Mouse (Mus musculus) hindbrain, embryonic 14.5 days (tissue): ENCODE measurements around the gene P2rx3. TPM values are rescaled to one million over a fixed set of nuclear protein-coding genes. Genes with fewer than 3 reads are reported as not detected.

ENCODE experiments used
- ATAC-seq: fragments of 200-750 bp; cut with Nextera tagmentation; 2 replicates; pipeline ENCODE4 v1.8.0; 2017; ENCODE audit warnings: moderate number of reproducible peaks, mild to moderate bottlenecking, moderate TSS enrichment, moderate library complexity; ENCODE audit not compliant: low FRiP score
- DNase-seq: peaks from one replicate; pipeline ENCODE4 v3.0.0-alpha.2; 2015; ENCODE audit warnings: low spot score
- H3K27ac ChIP-seq: fragments of 300-500 bp; sonication (generic); 2 replicates; pipeline ENCODE4 v1.5.1; 2014; ENCODE audit warnings: mild to moderate bottlenecking, moderate library complexity
- H3K27me3 ChIP-seq: fragments of 300-500 bp; sonication (generic); 2 replicates; pipeline ENCODE4 v1.6.1; 2014; ENCODE audit warnings: mild to moderate bottlenecking, low read length, mixed read lengths; ENCODE audit not compliant: control insufficient read depth, insufficient read depth
- H3K36me3 ChIP-seq: fragments of 300-500 bp; sonication (generic); replicated peaks from 2 replicates; pipeline ENCODE4 v1.6.1; 2014; ENCODE audit not compliant: control insufficient read depth, insufficient read depth
- H3K4me1 ChIP-seq: fragments of 300-500 bp; sonication (generic); replicated peaks from 2 replicates; pipeline ENCODE4 v1.6.1; 2014; ENCODE audit warnings: antibody characterized with exemption, low read length, mixed read lengths; ENCODE audit not compliant: control insufficient read depth, insufficient read depth
- H3K4me2 ChIP-seq: fragments of 300-500 bp; sonication (generic); replicated peaks from 2 replicates; pipeline ENCODE4 v1.6.1; 2014; ENCODE audit warnings: mild to moderate bottlenecking, moderate library complexity
- H3K4me3 ChIP-seq: fragments of 300-500 bp; sonication (generic); replicated peaks from 2 replicates; pipeline ENCODE4 v1.5.1; 2014; ENCODE audit warnings: mild to moderate bottlenecking, low read length
- H3K9ac ChIP-seq: fragments of 300-500 bp; sonication (generic); 2 replicates; pipeline ENCODE4 v1.6.1; 2014
- H3K9me3 ChIP-seq: fragments of 300-500 bp; sonication (generic); 2 replicates; pipeline ENCODE4 v1.6.1; 2016; ENCODE audit warnings: low read length; ENCODE audit not compliant: control insufficient read depth
- WGBS: fragments of 180-500 bp; shearing (Covaris S2); extraction: QIAGEN DNeasy Blood & Tissue Kit; methylation state at CpG from one replicate; pipeline ENCODE4 v1.1.7; 2014; 5-methylcytosine and 5-hydroxymethylcytosine counted together
- polyA plus RNA-seq: library from polyadenylated mRNA; unstranded; fragments of >200 nt; fragmentation: Nextera tagmentation; extraction: Ambion mirVana; gene quantifications from 2 replicates; pipeline ENCODE4 v1.2.1, GENCODE M21; 2014

The P2rx3 gene
- polyA plus RNA-seq, 1 experiment from 2014 or later = 2.9 TPM

DNA sequence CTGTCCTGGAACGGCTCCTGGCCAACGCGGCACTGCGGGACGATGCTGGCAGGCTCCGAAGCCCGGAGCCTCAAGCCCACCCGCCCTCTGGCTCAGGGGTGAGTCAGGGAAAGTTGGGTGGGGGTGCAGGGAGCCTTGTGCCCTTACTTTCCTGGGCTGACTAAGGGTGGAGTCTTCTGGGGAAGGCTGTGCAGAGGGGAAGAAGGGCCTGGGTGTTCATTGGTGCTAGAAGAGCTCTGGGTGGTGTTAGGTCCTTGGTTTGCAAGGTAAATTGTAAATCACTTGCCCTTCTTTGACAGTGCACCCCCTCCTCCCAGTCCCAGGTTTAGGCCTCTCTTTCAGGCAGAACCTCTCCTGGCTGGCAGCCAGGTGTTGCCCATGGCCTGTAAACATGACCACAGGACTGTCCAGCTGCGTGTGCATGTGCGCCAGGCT, 23.9 kb upstream of the P2rx3 start:
- WGBS = 60% methylated on average over 10 of the region's 10 CpGs
- H3K9me3 ChIP-seq = no peaks in the 10 kb centered on the region
- DNase-seq = no peak
- ATAC-seq = no peak
- H3K4me1 ChIP-seq = no peaks in the 10 kb centered on the region
- peaks cover 82% of the 10 kb centered on the region for H3K36me3 ChIP-seq
- H3K27ac ChIP-seq = no peak overlapping the region
- H3K4me2 ChIP-seq = peak overlapping the region; percentile 28
- peak overlapping the region; percentile 31; the same call in 1 of the 2 replicates for H3K9ac ChIP-seq
- no peak overlapping the region for H3K4me3 ChIP-seq
- no peaks in the 10 kb centered on the region for H3K27me3 ChIP-seq

DNA sequence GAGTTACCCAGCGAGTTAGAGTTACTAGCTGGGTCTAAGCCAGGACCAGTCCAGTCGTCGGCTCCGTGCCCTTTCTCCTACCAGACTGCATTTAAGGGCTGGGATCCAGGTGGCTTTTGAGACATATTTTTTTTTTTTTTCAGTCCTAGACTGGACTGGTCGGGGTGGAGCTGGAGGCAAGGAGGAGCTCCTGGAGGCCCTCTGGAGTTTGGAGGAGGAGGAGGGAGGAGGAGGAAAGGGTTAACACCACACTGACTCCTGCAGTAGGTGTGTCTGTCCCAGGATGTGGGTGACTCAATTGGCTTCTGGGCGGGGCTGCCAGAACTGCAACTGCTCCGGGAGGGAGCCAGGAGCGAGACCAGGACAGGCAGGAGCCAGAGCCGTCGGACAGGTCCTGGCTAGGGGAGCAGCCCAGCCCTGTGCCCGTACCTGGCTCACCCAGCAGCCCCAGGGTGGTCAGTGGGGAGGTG, 23.4 kb upstream of the P2rx3 start:
- WGBS = 28% methylated on average over 11 of the region's 11 CpGs
- Histone ChIP-seq H3K4me3 (no peak overlapping the region), H3K36me3 (peaks cover 82% of the 10 kb centered on the region)

DNA sequence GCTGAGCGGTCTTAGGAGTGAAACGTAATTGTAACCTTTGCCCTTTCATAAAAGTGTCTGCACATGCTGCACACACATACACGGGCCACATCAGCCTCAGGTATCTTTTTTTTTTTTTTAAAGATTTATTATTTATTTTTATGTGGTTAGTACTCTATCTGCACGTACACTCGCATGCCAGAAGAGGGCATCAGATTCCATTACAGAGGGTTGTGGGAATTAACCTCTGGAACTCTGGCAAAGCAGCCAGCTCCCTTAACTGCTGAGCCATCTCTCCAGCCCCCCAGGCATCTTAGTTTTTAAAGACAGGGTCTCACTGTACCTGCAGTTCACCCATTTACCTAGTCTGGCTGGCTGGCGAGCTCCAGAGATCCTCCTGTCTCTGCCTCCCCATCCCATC, 22.4 kb upstream of the P2rx3 start:
- Histone ChIP-seq H3K9ac (no peak overlapping the region), H3K36me3 (peaks cover 88% of the 10 kb centered on the region), H3K9me3 (no peaks in the 10 kb centered on the region), H3K4me3 (no peak overlapping the region), H3K27me3 (no peaks in the 10 kb centered on the region), H3K4me1 (no peaks in the 10 kb centered on the region), H3K27ac (no peak overlapping the region), H3K4me2 (no peak overlapping the region)
- 94% methylated on average over 6 of the region's 6 CpGs for WGBS
- no peak for ATAC-seq
- DNase-seq = no peak

More for the DNA sequence above, 23.4 kb upstream of the P2rx3 start:
- Histone ChIP-seq H3K4me2 (peak overlapping the region; percentile 28), H3K27me3 (no peaks in the 10 kb centered on the region), H3K4me1 (no peaks in the 10 kb centered on the region), H3K9ac (peak overlapping the region; percentile 31; the same call in 1 of the 2 replicates), H3K9me3 (no peaks in the 10 kb centered on the region), H3K27ac (no peak overlapping the region)
- DNase-seq = no peak
- no peak for ATAC-seq

DNA sequence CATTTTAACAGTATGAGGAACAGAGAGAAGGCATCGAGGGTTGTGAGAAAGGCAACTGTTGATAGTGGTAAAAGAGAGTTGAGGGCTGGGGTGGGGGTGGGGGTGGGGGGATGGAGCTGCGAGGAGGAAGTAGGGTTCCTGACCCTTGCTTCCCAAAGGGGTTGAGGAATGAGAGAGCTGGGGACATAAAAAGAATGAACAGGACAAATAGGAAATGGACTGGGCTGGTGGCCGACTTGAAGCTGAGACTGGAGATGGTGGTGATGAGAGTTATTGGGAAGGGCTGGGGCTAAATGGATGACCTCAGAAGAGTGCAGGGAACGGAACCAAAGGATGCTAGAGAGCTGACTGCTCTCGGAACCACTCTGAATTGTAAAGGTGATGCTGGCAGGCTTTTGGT, 19.4 kb upstream of the P2rx3 start:
- 84% methylated on average over 5 of the region's 5 CpGs for WGBS
- no peak overlapping the region for H3K4me3 ChIP-seq
- no peaks in the 10 kb centered on the region for H3K27me3 ChIP-seq
- no peak overlapping the region for H3K27ac ChIP-seq
- peaks cover 84% of the 10 kb centered on the region for H3K36me3 ChIP-seq
- H3K9me3 ChIP-seq = no peaks in the 10 kb centered on the region
- DNase-seq = no peak
- peaks cover 4% of the 10 kb centered on the region; the same call in 1 of the 2 replicates for H3K4me1 ChIP-seq
- H3K9ac ChIP-seq = no peak overlapping the region
- no peak for ATAC-seq
- H3K4me2 ChIP-seq = no peak overlapping the region

DNA sequence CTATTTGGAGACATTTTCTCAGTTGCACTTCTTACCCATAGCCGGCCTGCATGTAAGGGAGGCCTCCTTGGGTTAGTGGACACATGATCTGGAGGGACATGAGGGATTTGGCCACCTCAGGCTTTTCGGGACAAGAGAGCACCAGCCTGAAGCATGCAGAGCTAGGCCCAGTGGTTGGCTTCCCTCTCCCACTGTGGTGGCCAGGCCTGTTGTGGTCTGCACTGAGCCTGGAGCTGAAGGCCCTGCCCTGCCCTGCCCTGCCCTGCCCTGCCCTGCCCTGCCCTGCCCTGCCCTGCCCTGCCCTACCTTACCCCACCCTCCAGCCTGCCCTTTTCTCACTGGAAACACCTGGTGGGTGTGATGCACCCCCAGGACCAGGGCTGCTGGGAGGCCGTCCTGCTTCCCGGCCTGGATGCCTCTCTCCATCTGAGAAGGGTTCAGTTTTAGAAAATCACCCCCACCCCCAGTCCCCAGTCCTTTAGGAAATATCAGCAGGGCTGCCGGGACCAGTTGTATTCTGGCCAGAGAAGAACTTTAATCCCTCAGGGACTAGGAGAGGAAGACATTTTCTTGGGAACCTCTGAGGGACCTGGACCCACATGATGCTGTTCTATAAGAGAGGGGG, 16.0 kb upstream of the P2rx3 start:
- H3K9ac ChIP-seq = no peak overlapping the region
- no peaks in the 10 kb centered on the region for H3K9me3 ChIP-seq
- ATAC-seq (no peak), DNase-seq (no peak)
- WGBS = 83% methylated on average over 5 of the region's 5 CpGs
- peaks cover 63% of the 10 kb centered on the region for H3K36me3 ChIP-seq
- no peak overlapping the region for H3K4me2 ChIP-seq
- no peaks in the 10 kb centered on the region for H3K27me3 ChIP-seq
- peaks cover 28% of the 10 kb centered on the region for H3K4me1 ChIP-seq
- no peak overlapping the region for H3K27ac ChIP-seq
- no peak overlapping the region for H3K4me3 ChIP-seq

DNA sequence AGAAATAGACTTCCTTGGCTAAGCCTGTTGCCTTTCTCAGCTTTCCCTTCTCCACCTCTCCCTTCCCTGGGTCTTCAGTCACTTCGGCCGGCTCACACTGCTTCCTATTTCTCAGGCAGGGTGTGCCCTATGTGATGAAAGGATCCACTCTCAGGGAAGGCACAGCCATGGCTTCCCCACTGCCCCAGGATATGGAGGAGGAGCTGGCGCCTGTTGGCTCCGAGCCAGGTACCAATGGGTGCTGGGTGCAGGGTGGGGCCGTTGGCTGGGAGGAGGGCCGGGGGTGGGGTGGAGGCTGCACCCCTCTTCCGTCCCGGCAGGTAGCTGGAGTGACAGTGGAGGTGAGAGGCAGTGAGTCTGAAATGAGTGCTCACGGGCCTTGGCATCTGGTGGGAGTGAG, 13.5 kb upstream of the P2rx3 start:
- H3K9ac ChIP-seq = peak overlapping the region; percentile 42
- H3K27ac ChIP-seq = peak overlapping the region; percentile 59
- H3K4me3 ChIP-seq = peak overlapping the region; percentile 19
- H3K4me2 ChIP-seq = peak overlapping the region; percentile 65
- no peaks in the 10 kb centered on the region for H3K27me3 ChIP-seq
- H3K9me3 ChIP-seq = no peaks in the 10 kb centered on the region
- H3K4me1 ChIP-seq = peaks cover 38% of the 10 kb centered on the region
- ATAC-seq (no peak), DNase-seq (no peak)
- WGBS = 62% methylated on average over 9 of the region's 9 CpGs
- H3K36me3 ChIP-seq = peaks cover 57% of the 10 kb centered on the region

DNA sequence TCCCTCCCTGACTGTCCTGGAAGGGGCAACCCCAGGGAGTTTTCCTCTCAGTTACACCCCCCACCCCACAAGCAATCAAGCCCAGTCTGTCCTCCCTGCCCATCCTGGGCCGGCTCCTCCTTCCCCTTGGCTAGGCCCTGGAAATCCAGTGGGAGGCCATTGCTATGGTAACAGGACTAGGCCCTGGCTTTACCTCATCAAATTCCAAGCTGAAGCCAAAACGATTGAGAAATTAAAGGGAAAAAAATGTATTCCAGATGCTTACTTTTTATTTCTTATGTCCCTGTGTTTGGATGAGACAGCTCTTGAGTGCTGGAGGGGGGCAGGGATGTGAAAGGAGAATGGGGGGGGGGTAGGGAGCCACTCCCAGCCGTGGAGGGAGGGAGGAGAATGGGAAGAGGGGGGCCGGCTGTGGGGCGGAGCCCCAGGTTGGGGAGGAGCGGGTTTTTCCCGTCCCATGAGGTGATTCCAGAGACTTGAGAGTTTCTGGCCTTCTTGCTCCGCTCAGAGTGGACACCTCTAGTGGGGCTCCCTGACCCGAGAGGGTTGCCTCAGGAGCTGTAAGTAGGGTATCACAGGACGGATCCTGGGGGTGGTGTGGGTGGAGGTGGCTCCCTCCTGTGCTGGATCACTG, 12.9 kb upstream of the P2rx3 start:
- Histone ChIP-seq H3K9ac (peak overlapping the region; percentile 42), H3K27ac (peak overlapping the region; percentile 59)
- no peak for ATAC-seq

DNA sequence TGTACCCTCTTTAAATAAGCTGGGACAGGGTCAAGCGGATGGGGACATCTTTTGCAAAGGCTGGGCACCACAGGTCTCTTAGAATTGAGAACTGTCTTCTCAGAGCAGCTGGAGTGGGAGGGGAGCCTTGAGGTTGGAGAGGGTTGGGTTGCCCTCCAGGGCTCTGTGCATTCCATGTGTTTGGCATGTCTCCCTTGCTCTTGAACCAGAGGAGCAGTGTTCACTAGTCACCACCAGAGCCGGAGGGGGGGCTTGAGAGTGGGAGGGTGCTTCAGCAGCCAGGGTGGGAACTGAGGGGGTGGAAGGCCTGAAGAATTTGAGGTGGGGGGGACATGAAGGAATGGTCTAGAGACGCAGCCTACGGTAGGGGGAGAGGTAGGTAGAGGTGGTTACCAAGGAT, 12.0 kb upstream of the P2rx3 start:
- peak overlapping the region; percentile 59 for H3K27ac ChIP-seq
- ATAC-seq (no peak), DNase-seq (no peak)
- no peaks in the 10 kb centered on the region for H3K9me3 ChIP-seq
- H3K9ac ChIP-seq = peak overlapping the region; percentile 74
- peaks cover 57% of the 10 kb centered on the region for H3K36me3 ChIP-seq
- H3K4me1 ChIP-seq = peaks cover 38% of the 10 kb centered on the region
- H3K27me3 ChIP-seq = no peaks in the 10 kb centered on the region
- H3K4me2 ChIP-seq = peak overlapping the region; percentile 65
- peak overlapping the region; percentile 74 for H3K4me3 ChIP-seq
- 47% methylated on average over 4 of the region's 4 CpGs for WGBS

More for the DNA sequence above, 12.9 kb upstream of the P2rx3 start:
- peak; percentile 57 for DNase-seq
- peaks cover 57% of the 10 kb centered on the region for H3K36me3 ChIP-seq
- H3K4me1 ChIP-seq = peaks cover 38% of the 10 kb centered on the region
- peak overlapping the region; percentile 65 for H3K4me2 ChIP-seq
- no peaks in the 10 kb centered on the region for H3K9me3 ChIP-seq
- H3K4me3 ChIP-seq = peak overlapping the region; percentile 19
- H3K27me3 ChIP-seq = no peaks in the 10 kb centered on the region
- WGBS = 3% methylated on average over 9 of the region's 10 CpGs

DNA sequence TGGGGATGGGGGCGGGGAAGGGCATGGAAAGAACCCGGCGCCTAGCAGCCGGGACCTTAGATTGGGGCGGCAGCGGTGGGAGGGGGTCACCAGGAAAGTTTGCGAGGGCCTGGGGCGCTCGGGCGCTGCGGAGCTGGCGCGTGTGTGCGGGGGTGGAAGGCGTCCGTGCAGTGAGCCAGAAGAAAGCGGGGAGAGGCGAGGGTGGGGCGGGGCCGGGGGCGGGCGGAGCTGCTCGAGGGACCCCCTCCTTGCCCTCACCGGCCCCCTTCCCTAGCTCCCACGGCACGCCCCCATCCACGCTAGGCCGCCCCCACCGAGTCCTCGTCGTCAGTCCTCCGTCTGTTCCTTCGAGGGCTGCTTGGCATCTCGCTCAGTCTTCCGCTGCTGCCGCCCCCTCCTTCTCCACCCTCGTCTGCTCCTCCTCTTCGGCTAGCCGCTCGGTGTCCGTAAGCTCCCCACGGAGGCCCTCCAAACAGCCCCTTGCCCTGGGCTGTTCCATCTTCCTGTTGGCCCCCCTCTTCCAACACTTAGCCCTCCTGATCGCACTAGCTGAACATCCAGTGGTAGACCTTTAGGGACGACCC, 11.0 kb upstream of the P2rx3 start:
- Histone ChIP-seq H3K9ac (peak overlapping the region; percentile 74), H3K4me2 (peak overlapping the region; percentile 65), H3K4me1 (peaks cover 38% of the 10 kb centered on the region), H3K36me3 (peaks cover 61% of the 10 kb centered on the region), H3K27ac (peak overlapping the region; percentile 90), H3K9me3 (no peaks in the 10 kb centered on the region), H3K27me3 (no peaks in the 10 kb centered on the region), H3K4me3 (peak overlapping the region; percentile 74)
- ATAC-seq (peak; percentile 75), DNase-seq (peak; percentile 54)
- 0% methylated on average over 33 of the region's 44 CpGs for WGBS
